Mouse (Mus musculus) ZHBTc4 (cell line): Measurements from ENCODE around the gene Mcoln3.

Source experiments
- DNase-seq: peaks from one replicate; pipeline ENCODE4 v3.0.0-alpha.2; 2011; ENCODE audit warnings: low read depth, low spot score

The Mcoln3 gene

DNA sequence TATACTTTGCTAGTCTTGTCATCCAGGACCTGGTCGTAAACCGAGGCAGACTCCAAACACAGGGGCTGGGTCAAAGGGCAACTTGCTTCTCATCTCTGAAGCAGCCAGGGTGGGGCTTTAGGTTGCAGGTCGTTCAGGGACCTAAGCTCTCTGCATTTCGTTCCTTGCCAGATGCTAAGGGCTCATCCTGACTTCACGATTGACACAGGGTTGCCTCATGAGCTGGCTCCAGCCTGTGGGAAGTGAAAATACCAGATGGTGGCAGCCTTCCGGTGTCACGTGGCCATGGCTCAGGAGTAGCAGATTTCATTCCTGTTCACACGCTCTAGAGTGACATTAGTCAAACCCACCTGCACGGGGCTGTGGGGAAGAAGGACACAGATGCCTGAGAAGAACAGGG lies 17.6 kb downstream of the Mcoln3 start:
- no peak for DNase-seq

DNA sequence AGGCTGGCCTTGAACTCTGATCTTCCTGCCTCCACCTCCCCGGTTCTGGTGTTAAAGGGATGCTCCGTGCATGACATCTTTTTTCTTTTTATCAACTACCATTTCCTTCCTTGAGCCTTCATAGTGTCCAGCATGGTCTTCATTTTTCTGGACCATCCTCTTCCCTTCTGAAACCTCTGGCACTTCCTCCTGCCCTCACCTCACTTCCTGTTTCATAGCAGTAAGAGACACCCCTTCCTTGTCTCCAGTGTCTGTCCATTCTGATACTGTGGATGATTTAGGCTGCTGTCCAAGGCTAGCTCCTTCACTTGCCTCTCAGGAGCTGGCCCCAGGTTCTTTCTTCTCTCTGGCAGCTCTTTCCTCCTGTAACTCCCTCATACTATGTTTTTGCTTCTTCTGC lies 18.2 kb downstream of the Mcoln3 start:
- DNase-seq, result no peak

DNA sequence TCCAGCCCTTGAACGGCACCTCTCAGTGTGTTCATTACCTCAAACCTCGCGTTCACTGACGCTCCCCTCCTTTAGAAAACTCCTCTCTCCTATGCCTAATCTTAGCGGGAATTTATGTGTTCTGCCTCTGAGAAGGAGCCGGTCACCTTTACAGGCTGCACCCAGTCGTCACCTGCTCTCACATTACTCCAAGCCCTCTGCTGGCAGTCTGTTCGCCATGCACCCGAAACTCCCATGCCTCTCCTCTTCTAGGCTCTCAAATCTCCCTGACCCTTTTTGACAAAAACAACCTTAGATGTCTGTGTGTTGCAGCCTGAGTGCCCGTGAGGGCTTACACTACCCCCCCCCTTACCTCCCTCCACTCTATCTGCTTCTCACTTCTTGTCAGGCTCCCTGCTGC lies 19.2 kb downstream of the Mcoln3 start:
- DNase-seq, result peak; percentile 63

- no peak for DNase-seq
Observed at GRCm38 (mm10) chr3:146140276-146140675, 23.0 kb downstream of the Mcoln3 start.

- DNase-seq, result peak; percentile 19
Observed at GRCm38 (mm10) chr3:146142523-146142922, 25.3 kb downstream of the Mcoln3 start.

GRCm38 (mm10) chr3:146145501-146145900 lies 28.3 kb downstream of the Mcoln3 start:
- DNase-seq, result no peak

GRCm38 (mm10) chr3:146146131-146146530 lies 28.9 kb downstream of the Mcoln3 start:
- DNase-seq, result no peak

- no peak for DNase-seq
Observed at GRCm38 (mm10) chr3:146149156-146150057, 32.2 kb downstream of the Mcoln3 start, which contains the start of gene Mcoln2. Gene Mcoln2 (plus strand): TSS chr3:146149833.

- peak; percentile 28 for DNase-seq
Observed at GRCm38 (mm10) chr3:146150058-146150400, 32.8 kb downstream of the Mcoln3 start.

DNA sequence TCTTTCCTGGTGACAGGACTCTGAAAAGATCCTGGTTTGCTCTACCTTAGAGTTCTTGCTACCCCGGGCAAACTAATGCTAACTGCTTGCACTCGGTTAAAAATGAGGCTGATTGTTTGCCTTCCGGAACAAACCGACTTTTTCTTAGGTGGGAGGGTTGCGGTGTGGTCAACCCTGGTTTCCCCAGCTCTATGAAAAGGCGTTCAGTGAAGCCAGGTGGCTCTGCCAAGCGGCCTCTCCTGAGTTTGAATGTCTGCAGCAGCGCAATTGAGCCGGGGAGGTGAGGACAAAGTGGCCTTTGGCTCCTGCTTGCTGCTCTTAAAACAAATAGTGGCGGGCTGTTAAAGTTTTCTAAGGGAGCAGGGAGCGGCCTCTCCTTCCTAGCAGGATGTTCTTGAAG lies 33.3 kb downstream of the Mcoln3 start:
- peak; percentile 20 for DNase-seq

DNA sequence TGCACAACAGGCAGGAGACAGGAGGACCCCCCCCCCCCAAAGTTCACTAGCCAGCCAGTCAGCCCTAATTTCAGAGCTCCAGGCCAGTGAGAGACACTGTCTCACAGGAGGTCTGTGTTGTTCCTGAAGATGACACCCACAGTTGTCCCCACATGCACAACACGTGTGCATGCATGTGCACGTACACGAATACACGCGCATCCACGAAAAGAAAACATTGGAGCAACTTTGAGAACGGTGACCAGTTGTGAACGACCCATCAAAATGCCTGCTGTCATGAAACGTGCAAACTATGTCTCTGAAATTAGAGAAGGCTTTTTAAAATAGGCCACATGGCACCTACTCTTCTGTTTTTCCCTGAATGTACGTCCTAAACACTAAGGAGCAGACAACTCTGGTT lies 34.1 kb downstream of the Mcoln3 start:
- no peak for DNase-seq

DNA sequence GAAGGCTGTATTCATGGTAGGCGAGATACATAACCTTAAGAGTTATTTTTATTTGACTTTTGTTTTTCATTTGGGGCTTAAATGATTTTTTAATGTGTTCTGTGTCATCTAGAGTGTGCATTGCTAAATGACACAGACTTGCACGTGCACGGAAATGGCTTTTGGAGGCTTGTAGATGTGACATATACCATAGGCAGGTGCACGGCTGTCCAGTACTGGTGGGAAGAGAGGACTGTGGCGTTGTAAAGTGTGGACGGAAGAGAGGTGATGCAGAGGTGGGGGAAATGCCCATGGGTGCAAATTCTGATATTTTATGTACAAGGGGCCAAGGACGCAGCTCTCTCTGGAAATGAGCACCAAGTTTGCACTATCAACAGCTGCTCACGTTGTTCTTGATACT lies 34.5 kb downstream of the Mcoln3 start:
- DNase-seq, result no peak

DNA sequence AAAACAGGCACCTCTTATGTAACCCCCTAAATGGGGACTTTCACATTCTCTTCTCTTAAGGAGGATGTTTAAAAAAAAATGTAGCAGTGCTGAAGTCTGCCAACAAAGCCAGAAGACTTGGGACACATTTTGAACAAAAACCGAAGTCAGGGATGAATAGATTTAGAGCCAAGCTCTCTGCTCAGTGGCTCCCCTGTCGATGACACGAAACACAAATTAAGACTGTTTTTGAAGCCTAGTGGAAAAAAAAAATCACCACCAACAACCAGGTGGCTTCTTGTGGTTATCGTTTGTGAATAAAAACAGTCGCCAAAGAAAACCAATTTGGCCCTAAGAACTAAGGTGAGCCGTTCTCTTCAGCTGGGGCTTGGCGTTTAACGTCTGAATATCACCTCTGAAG lies 35.1 kb downstream of the Mcoln3 start:
- DNase-seq, result no peak

- no peak for DNase-seq
Observed at GRCm38 (mm10) chr3:146152913-146153312, 35.7 kb downstream of the Mcoln3 start.

DNA sequence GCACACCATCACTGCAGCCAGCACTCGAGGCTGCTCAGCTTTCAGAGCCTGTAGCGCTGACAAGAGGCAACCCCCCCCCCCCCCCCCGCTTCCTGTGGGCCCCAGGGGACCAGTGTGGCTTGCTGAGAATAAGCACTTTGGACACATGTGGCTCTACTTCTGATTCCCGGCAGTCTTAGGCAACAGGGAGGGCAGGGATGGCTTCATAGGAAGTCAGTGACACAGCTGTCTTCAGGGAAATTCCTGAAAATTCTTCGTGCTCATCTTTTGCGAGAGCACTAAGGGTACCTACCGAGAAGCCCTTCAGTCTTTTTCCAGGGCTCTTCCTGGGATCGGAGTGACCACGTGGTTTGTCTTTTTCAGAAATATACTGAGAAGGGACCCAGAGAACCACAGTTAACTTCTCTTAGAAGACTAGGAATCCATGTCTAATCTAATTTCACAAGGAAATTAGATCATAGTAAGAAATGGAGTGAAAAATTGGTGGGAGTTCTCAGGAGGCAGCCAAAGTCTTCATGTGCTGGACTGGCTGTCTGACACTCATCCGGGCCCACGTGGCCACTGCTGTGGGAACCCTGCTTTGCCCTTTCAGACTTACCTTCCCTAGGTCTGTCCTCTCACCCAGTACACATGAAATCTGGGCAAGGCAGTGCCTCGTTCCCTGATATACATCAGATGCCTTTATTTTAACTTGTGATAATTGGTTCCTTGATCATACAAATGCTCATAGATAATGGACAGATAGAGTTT lies 36.8 kb downstream of the Mcoln3 start:
- no peak for DNase-seq

DNA sequence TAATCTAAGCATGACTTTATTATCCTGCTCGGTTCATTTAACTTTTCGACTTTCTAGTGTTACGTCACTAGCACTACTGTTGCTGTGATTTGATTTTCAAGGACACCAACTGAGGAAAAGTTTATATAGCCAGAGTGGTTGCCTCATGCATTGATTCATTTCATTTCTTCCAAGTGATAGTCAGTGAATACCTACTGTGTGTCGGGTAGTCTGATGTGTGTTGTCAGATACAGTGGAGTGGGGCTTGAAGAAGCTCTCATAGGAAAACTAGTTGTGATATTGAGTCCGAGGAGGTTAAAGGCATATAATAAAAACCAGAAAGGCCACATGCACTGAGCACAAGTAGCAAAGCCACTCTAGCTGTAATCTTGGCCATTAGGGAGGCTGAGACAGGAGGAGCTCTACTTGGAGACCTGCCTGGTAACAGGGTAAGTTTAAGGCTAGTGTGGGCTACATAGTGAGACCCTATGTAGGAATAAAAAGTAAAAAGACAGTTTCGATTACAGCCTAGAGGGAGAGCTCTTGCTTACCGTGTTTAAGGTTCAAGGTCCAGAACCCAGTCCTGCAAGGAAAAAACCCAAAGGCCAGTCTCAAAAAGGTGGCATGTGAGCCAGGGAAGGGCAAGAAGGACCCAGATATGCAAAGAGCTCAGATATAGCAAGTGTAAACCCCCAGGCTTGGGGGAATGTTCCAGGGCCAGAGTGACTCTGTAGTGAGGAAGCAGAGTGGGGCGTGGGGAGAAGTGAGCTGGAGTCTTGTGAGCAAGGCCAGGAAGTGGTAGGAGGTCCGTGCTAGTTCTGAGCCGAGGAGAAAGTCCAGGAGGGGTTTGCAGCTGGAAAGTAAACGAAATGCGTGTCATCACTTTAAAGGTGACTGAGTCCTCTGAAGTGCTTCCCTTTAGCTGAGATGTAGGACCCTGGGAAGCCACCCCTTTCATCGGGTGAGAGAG lies 38.7 kb downstream of the Mcoln3 start:
- no peak for DNase-seq

DNA sequence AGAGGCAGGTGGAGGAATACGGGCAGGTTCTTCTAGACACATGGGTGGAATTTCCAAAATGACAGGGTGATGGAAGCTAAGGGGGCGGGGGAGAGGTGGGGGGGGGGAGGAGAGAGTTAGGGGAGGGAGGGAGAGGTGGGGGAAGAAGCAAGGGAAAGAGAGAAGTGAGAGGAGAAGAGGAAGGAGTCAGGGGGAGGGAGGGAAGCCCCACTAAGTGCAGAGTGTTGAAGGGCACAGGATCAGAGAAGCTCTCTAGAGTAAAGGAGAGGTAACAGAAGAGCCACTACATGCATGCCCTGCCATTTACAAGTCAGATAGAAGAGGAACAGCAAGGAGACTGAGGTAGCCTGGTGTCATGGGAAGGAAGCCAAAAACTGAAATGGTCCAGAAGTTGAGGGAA lies 39.6 kb downstream of the Mcoln3 start:
- DNase-seq, result no peak

- DNase-seq, result no peak
Observed at GRCm38 (mm10) chr3:146158039-146158438, 40.8 kb downstream of the Mcoln3 start.

GRCm38 (mm10) chr3:146159360-146159759 lies 42.1 kb downstream of the Mcoln3 start:
- no peak for DNase-seq

GRCm38 (mm10) chr3:146162197-146162596 lies 44.9 kb downstream of the Mcoln3 start:
- DNase-seq, result peak; percentile 84

DNA sequence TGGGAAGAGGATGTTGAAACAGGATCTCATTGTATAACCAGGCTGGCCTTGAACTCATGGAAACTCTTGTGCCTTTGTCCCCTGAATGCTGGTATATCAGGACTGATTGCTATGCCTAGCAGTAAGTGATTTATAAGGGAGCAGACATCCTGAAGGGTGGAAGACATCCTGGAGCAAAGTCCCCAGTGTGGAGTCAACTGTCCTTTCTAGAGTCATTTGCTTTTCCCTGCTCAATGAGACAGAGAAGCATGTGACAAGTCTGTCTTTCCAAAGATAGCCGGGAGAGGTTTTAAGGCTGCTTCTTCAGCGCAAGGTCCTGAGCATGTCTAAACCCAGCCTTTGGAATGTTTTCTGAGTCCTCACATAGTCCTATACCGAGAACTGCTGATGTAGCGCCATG lies 52.1 kb downstream of the Mcoln3 start:
- DNase-seq, result no peak

DNA sequence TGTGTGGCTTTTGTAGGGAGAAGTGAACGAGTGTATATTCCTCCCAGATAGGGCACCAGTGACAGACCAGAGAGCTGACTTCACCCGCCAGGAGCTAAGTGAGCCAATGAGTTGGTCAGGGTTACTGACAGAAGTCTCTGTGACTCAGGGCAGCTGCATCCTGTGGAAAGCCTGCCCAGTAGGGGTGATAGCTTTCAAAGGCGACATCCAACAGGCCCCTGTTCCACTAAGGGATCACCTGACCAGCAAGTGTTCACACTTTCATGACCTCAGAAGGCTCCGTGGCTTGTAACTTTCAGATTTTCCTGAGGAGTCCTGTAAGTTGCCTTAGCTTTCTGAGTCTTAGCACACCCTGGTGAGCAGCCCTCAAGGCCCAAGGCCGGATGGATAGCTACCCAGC lies 55.8 kb downstream of the Mcoln3 start:
- no peak for DNase-seq
